In the genomic region with DNA sequence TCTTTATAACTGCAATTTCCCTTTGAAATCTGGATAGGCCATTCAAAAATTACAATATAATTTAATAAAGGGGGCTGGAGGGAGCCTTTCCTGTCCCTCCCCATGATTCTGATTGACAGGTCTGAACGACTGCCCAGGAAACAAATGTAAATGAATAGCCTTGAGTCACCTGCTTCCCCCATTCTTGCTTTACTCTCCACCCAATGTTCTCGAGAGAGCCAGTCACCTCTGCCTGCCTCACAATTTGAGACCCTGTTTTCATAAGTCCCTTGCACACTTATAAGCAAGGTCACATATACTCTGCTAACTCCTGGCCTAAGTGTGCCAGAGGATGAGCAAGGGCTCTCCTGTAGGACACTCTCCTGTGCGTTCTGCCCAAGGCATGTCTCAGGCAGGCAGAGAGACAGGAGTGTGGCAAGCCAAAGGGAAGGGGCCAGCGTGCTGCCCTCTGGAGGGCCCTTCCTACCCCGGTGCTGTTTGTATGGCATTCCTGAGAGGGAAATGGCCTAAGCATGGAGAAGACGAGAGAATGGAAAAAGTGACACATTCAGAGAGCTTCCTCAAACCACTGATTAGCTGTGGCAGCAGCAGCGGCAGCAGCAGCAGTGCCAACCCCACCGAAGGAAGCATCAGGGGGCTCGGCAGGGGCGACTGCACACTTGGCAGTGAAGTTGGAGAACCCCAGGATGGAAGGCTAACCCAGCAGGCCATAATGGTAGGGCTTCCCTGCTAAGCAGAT, we compare ENCODE assay signal across 7 mouse cellular contexts. TPM values are rescaled to one million over a fixed set of nuclear protein-coding genes. Genes with fewer than 3 reads are reported as not detected.
DNase-seq lines count a peak whose midpoint lies in the region; ATAC-seq lines count a peak whose summit lies in the region.

No protein-coding gene starts in this region.

- peak overlapping the region; percentile 42; the same call in 1 of the 2 replicates for H3K27ac ChIP-seq in midbrain, embryonic 12.5 days (replicated peaks)
- H3K27ac ChIP-seq in midbrain, embryonic 11.5 days (ENCODE audit: low read depth, low read length), result no peak overlapping the region
- H3K27ac ChIP-seq in heart, embryonic 11.5 days (ENCODE audit: low read depth, low read length), result peak overlapping the region; percentile 90
- peak overlapping the region; percentile 73 for H3K27ac ChIP-seq in limb, embryonic 15.5 days

- H3K9me3 ChIP-seq in midbrain, embryonic 12.5 days, result no peaks in the 10 kb centered on the region
- H3K9me3 ChIP-seq in midbrain, embryonic 11.5 days (ENCODE audit: control insufficient read depth, low read length), result no peaks in the 10 kb centered on the region
- H3K9me3 ChIP-seq in heart, embryonic 11.5 days (replicated peaks; ENCODE audit: control insufficient read depth, low read length), result no peaks in the 10 kb centered on the region
- no peaks in the 10 kb centered on the region for H3K9me3 ChIP-seq in limb, embryonic 15.5 days

- no peak overlapping the region for H3K4me3 ChIP-seq in midbrain, embryonic 12.5 days
- no peak overlapping the region for H3K4me3 ChIP-seq in midbrain, embryonic 11.5 days (ENCODE audit: low read depth, low read length)
- peak overlapping the region; percentile 16 for H3K4me3 ChIP-seq in heart, embryonic 11.5 days (ENCODE audit: low read depth, low read length)
- peak overlapping the region; percentile 21 for H3K4me3 ChIP-seq in limb, embryonic 15.5 days

- no peak for DNase-seq in midbrain, embryonic 11.5 days (ENCODE audit: low spot score, missing footprints)
- DNase-seq in adrenal gland, adult 2 months, result no peak
- DNase-seq in layer of hippocampus, adult 8-10 months (ENCODE audit: low spot score in 2 of 2), result no peak
- no peak for DNase-seq in cerebellum, postnatal 36 days

- no peaks in the 10 kb centered on the region for H3K36me3 ChIP-seq in midbrain, embryonic 12.5 days
- peaks cover 3% of the 10 kb centered on the region; the same call in 1 of the 2 replicates for H3K36me3 ChIP-seq in midbrain, embryonic 11.5 days (ENCODE audit: control insufficient read depth, insufficient read depth, low read length)
- H3K36me3 ChIP-seq in heart, embryonic 11.5 days (ENCODE audit: control insufficient read depth, insufficient read depth, low read length), result no peaks in the 10 kb centered on the region
- H3K36me3 ChIP-seq in limb, embryonic 15.5 days, result no peaks in the 10 kb centered on the region

- 33% methylated on average over 10 of the region's 10 CpGs for WGBS in midbrain, embryonic 12.5 days
- 43% methylated on average over 10 of the region's 10 CpGs for WGBS in midbrain, embryonic 11.5 days
- WGBS in heart, embryonic 11.5 days (ENCODE audit: insufficient replicate concordance), result 18% methylated on average over 10 of the region's 10 CpGs
- 21% methylated on average over 10 of the region's 10 CpGs for WGBS in limb, embryonic 15.5 days

- H3K9ac ChIP-seq in midbrain, embryonic 12.5 days (replicated peaks), result peak overlapping the region; percentile 28
- H3K9ac ChIP-seq in midbrain, embryonic 11.5 days (ENCODE audit: low read length), result no peak overlapping the region; the same call in 1 of the 2 replicates
- peak overlapping the region; percentile 67 for H3K9ac ChIP-seq in heart, embryonic 11.5 days (ENCODE audit: low read depth, low read length)
- 0 out of 2 replicates have a peak overlapping the region, but pooled peaks have one; percentile 4 for H3K9ac ChIP-seq in limb, embryonic 15.5 days

- 0 out of 2 replicates have a peak overlapping the region, but pooled peaks have one; percentile 9 for H3K4me2 ChIP-seq in midbrain, embryonic 12.5 days (replicated peaks)
- no peak overlapping the region for H3K4me2 ChIP-seq in midbrain, embryonic 11.5 days
- H3K4me2 ChIP-seq in heart, embryonic 11.5 days, result peak overlapping the region; percentile 58
- peak overlapping the region; percentile 37 for H3K4me2 ChIP-seq in limb, embryonic 15.5 days

- no peak for ATAC-seq in midbrain, embryonic 12.5 days (ENCODE audit: low FRiP score, low read depth)
- ATAC-seq in midbrain, embryonic 11.5 days (ENCODE audit: low FRiP score), result no peak
- no peak; the same call in 1 of the 2 replicates for ATAC-seq in heart, embryonic 11.5 days (replicated peaks; ENCODE audit: insufficient number of reproducible peaks, low FRiP score, low TSS enrichment)
- no peak for ATAC-seq in limb, embryonic 15.5 days (ENCODE audit: insufficient number of reproducible peaks, low FRiP score, low TSS enrichment, low read depth)

- peaks cover 55% of the 10 kb centered on the region for H3K4me1 ChIP-seq in midbrain, embryonic 12.5 days
- peaks cover 30% of the 10 kb centered on the region for H3K4me1 ChIP-seq in midbrain, embryonic 11.5 days (ENCODE audit: control insufficient read depth, insufficient read depth, low read length)
- H3K4me1 ChIP-seq in heart, embryonic 11.5 days (ENCODE audit: control insufficient read depth, insufficient read depth, low read length), result peaks cover 86% of the 10 kb centered on the region
- H3K4me1 ChIP-seq in limb, embryonic 15.5 days, result peaks cover 83% of the 10 kb centered on the region

- H3K27me3 ChIP-seq in midbrain, embryonic 12.5 days, result no peaks in the 10 kb centered on the region
- H3K27me3 ChIP-seq in midbrain, embryonic 11.5 days (ENCODE audit: control insufficient read depth, insufficient read depth, low read length), result no peaks in the 10 kb centered on the region
- no peaks in the 10 kb centered on the region for H3K27me3 ChIP-seq in heart, embryonic 11.5 days (ENCODE audit: control insufficient read depth, insufficient read depth, low read length)
- no peaks in the 10 kb centered on the region for H3K27me3 ChIP-seq in limb, embryonic 15.5 days

RNA-seq across cellular contexts. Expression of gene Ptk7, which starts 5.3 kb away (rescaled TPM):
- polyA plus RNA-seq in midbrain, embryonic 12.5 days (2016; fragmentation: Nextera tagmentation; extraction: Ambion mirVana), result 57.1 and 63.4 TPM in 2 replicates
- 16.7 and 19.5 TPM in 2 replicates for polyA plus RNA-seq in midbrain, embryonic 11.5 days (2014; fragmentation: Nextera tagmentation; extraction: Ambion mirVana)
- 18.8 and 22.8 TPM in 2 replicates for polyA plus RNA-seq in heart, embryonic 11.5 days (2014; fragmentation: Nextera tagmentation; extraction: Ambion mirVana)
- 122 and 123 TPM in 2 replicates for polyA plus RNA-seq in limb, embryonic 15.5 days (2015; fragmentation: Nextera tagmentation; extraction: Ambion mirVana)
- total RNA-seq in adrenal gland, adult 2 months (2021), result 1 to 10 TPM; 4.6 to 8.0 TPM
- polyA plus RNA-seq in adrenal gland, adult 2 months (2012; rRNA removed), result 8.6 and 9.2 TPM in 2 replicates
- total RNA-seq in layer of hippocampus, adult 8-10 months (2022), result 1 to 10 TPM; 8.2 to 9.2 (median 8.9) TPM

RNA-seq across cellular contexts. Expression of gene Klc4, which starts 21.8 kb away (rescaled TPM):
- 43.6 and 44.7 TPM in 2 replicates for polyA plus RNA-seq in midbrain, embryonic 12.5 days (2016; fragmentation: Nextera tagmentation; extraction: Ambion mirVana)
- 26.6 and 29.8 TPM in 2 replicates for polyA plus RNA-seq in midbrain, embryonic 11.5 days (2014; fragmentation: Nextera tagmentation; extraction: Ambion mirVana)
- 16.5 and 18.0 TPM in 2 replicates for polyA plus RNA-seq in heart, embryonic 11.5 days (2014; fragmentation: Nextera tagmentation; extraction: Ambion mirVana)
- polyA plus RNA-seq in limb, embryonic 15.5 days (2015; fragmentation: Nextera tagmentation; extraction: Ambion mirVana), result 20.5 and 22.3 TPM in 2 replicates
- 10 to 100 TPM; 40.9 to 43.1 TPM for total RNA-seq in adrenal gland, adult 2 months (2021)
- polyA plus RNA-seq in adrenal gland, adult 2 months (2012; rRNA removed), result 25.7 and 29.7 TPM in 2 replicates
- total RNA-seq in layer of hippocampus, adult 8-10 months (2022), result 10 to 100 TPM; 18.9 to 21.8 (median 21.1) TPM

RNA-seq across cellular contexts. Expression of gene Mrpl2, which starts 22.0 kb away (rescaled TPM):
- 73.9 and 88.4 TPM in 2 replicates for polyA plus RNA-seq in midbrain, embryonic 12.5 days (2016; fragmentation: Nextera tagmentation; extraction: Ambion mirVana)
- polyA plus RNA-seq in midbrain, embryonic 11.5 days (2014; fragmentation: Nextera tagmentation; extraction: Ambion mirVana), result 97.8 and 100 TPM in 2 replicates
- polyA plus RNA-seq in heart, embryonic 11.5 days (2014; fragmentation: Nextera tagmentation; extraction: Ambion mirVana), result 110 and 119 TPM in 2 replicates
- 88.4 and 91.3 TPM in 2 replicates for polyA plus RNA-seq in limb, embryonic 15.5 days (2015; fragmentation: Nextera tagmentation; extraction: Ambion mirVana)
- 100 to 1,000 TPM in 1 of 2 experiments, 10 to 100 TPM in 1; 82.9 to 113 TPM for total RNA-seq in adrenal gland, adult 2 months (2021)
- polyA plus RNA-seq in adrenal gland, adult 2 months (2012; rRNA removed), result 343 and 456 TPM in 2 replicates
- 10 to 100 TPM; 43.7 to 60.5 (median 51.2) TPM for total RNA-seq in layer of hippocampus, adult 8-10 months (2022)

RNA-seq across cellular contexts. Expression of gene Cul7, which starts 26.1 kb away (rescaled TPM):
- 48.3 and 49.0 TPM in 2 replicates for polyA plus RNA-seq in midbrain, embryonic 12.5 days (2016; fragmentation: Nextera tagmentation; extraction: Ambion mirVana)
- 26.2 and 26.8 TPM in 2 replicates for polyA plus RNA-seq in midbrain, embryonic 11.5 days (2014; fragmentation: Nextera tagmentation; extraction: Ambion mirVana)
- 33.6 and 36.2 TPM in 2 replicates for polyA plus RNA-seq in heart, embryonic 11.5 days (2014; fragmentation: Nextera tagmentation; extraction: Ambion mirVana)
- 53.4 and 63.3 TPM in 2 replicates for polyA plus RNA-seq in limb, embryonic 15.5 days (2015; fragmentation: Nextera tagmentation; extraction: Ambion mirVana)
- 10 to 100 TPM; 28.6 to 36.3 TPM for total RNA-seq in adrenal gland, adult 2 months (2021)
- 52.6 and 53.3 TPM in 2 replicates for polyA plus RNA-seq in adrenal gland, adult 2 months (2012; rRNA removed)
- total RNA-seq in layer of hippocampus, adult 8-10 months (2022), result 10 to 100 TPM; 22.6 to 26.4 (median 23.4) TPM

RNA-seq across cellular contexts. Expression of gene Rrp36, which starts 50.2 kb away (rescaled TPM):
- polyA plus RNA-seq in midbrain, embryonic 12.5 days (2016; fragmentation: Nextera tagmentation; extraction: Ambion mirVana), result 54.1 and 56.0 TPM in 2 replicates
- 53.4 and 60.0 TPM in 2 replicates for polyA plus RNA-seq in midbrain, embryonic 11.5 days (2014; fragmentation: Nextera tagmentation; extraction: Ambion mirVana)
- polyA plus RNA-seq in heart, embryonic 11.5 days (2014; fragmentation: Nextera tagmentation; extraction: Ambion mirVana), result 37.0 and 40.8 TPM in 2 replicates
- polyA plus RNA-seq in limb, embryonic 15.5 days (2015; fragmentation: Nextera tagmentation; extraction: Ambion mirVana), result 64.6 and 66.9 TPM in 2 replicates
- total RNA-seq in adrenal gland, adult 2 months (2021), result 10 to 100 TPM; 24.2 to 28.5 TPM
- 21.7 and 23.8 TPM in 2 replicates for polyA plus RNA-seq in adrenal gland, adult 2 months (2012; rRNA removed)
- total RNA-seq in layer of hippocampus, adult 8-10 months (2022), result 10 to 100 TPM; 12.1 to 20.5 (median 17.0) TPM

Comparison
In these comparisons a context has a peak if more than half of its experiments do, and no peak if none do; other contexts are left out.
1. H3K4me3 ChIP-seq: peak in heart, embryonic 11.5 days (single experiment) and limb, embryonic 15.5 days (single experiment); none in midbrain, embryonic 12.5 days (single experiment) and midbrain, embryonic 11.5 days (single experiment).